Mouse (Mus musculus) kidney, adult 18-20 months (tissue): ENCODE data around the gene Oxgr1.
"Not testable (repeated sequence)": the region's sequence is repeated elsewhere in the genome, so short reads cannot be mapped to it uniquely, and the experiment has no call there.

Experiments
- DNase-seq: peaks from one replicate; pipeline ENCODE4 v3.0.0; 2021

Gene Oxgr1

DNA sequence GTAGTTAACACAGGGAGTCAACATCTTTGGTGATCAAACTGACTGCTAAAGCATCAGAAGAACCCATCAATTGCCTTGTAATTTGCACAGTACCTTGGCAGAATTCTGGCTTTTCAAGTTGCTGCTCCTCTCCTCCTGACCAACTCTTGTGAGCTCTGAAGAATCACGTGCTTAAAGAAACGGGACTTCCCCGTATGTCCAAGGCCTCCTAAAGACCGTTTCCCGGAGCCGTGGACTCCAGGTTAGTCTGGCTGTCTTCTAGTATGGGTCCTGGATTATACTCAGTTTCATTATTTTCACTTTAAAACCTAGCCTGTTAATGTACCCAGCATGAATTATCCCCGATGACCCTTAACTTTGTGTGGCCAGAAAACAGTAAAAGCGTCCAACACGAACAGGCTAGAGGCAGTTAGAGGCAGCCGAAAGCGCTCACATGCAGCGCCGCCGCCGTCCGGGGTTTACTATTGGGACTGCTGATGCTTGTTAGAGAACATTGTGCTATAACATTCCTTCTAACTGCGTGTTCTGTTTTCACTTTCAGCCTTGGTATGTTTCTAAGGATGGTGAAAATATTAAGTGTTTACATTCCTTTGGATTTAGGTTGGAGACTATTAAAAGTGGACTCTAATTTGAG, at the start of gene Oxgr1:
Gene Oxgr1 (minus strand): TSS at position 249 of the 634 bp plus-strand sequence.
- DNase-seq, result peak; percentile 57

DNA sequence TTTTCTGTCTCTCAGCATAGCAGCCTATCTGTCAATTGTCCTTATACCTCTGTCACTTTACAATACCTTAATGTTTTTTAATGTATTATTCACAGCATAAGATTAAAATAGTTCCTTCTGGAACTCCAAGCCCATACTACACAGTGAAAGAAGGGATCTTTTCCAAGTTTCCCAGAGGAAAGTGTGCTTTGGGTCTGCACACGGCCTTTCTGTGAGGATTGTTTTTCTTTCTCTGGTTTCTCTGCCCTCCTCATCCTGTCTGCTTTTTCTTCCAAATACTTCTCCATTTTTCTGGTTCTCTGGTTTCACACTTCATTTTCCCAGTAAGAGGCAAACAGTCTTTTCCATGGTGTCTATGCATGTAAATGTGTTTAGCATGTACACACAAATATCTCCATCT, 48.2 kb upstream of the Oxgr1 start:
- DNase-seq, result no peak

DNA sequence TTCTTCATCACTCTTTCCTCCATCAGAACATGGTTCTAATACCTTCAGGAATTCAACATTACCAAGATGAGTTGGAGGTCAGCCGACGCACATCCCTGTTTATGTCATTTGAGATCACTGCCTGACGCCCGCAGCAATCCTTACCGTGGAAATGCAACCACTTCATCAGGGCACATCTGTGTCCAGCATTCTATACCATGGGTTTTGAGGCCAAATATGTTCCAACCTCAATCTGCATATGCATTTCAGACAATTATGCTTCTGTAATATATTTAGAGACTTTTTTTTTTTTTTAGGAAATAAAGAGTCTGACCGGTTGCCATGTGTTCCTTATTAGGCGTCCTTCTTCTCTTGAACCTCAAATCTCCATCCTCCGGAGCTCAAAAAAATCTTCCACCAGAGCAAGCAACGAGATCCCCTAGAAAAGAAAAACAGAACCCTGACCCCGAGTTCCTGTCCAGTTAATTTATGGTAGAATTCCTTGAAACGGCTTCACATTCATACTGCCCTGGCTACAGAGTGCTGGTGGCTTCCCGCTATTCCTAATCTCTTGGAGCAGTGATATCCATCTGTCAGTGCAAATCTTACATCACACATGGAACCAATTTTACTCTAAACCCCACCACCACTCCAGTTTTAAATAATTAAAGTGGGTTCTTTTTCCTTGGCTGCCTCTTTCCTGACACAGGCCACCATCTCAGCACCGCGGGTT, 47.6 kb upstream of the Oxgr1 start:
- no peak for DNase-seq

DNA sequence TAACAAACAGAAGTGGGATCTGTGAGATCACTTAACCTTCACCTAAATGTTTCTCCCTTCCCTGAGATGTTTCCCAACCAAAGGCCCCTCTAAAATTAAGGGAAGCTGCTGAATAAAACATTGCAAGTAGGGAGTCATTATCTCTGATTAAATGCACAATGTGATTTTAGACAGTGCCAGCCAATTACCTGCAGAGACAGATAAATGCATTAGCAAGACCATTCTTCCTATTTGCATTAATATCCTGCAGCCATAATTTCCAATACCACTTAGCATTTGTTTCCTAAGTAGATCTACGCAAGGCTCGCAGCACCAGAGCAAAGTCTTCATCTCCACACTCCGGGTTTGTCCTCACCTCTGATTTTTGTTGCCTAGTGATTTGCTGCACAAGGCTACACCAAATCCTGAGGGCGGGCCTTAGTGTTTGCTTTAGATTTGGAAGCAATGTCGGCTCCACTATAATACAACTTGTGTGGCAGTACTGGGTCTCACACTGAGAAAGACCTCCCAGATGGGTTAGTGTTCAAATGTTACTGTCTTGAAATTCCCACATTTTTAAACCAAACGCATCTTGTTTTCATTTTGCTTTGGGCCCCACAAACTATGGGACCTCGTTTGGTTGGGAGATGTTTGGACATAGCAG, 46.9 kb upstream of the Oxgr1 start:
- no peak for DNase-seq

DNA sequence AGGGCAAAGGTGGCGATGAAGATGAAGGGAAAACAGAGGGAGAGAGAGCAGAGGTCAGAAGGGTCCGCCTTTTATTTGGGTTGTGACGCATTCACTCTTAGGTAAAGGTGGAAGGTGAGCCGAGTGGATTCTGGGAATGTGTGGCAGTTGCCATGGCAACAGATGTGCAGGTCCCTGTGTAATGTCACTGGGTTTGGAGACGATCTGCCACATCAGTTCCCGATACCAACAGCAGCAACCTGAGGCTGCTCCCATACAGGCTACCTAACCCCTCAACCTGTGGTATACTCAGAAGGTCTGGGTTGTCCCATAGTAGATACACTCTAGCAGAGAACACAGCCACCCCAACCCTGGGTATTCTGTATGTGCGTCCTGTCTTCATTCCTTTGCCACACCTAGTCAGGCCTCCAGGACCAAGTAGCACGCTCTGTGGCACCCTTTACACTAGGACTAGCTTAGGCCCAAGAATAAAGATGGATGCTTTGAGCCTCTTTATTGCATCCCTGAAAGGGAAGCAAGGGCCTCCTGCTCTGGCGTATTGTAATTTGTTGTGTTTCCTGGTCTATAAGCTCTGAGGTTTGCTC, 41.9 kb upstream of the Oxgr1 start:
- no peak for DNase-seq

DNA sequence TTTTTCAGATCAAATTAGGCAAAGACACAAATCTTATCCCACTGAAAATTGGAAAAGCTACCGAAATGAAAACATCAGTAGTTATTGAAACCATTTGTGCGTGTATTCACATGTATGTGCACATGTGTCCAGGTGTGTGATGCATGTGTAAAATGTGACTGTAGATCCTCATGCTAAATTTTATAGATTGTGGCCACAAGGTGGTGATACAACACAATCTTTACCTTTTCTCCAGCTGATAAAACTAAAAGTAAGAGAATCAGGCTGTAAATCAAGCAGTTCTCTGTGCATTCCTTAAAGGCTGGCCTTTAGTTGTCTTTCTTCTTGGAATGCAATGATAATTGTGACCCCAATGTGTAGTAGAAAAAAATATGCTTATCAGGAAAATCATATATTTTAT, 34.0 kb upstream of the Oxgr1 start:
- no peak for DNase-seq

DNA sequence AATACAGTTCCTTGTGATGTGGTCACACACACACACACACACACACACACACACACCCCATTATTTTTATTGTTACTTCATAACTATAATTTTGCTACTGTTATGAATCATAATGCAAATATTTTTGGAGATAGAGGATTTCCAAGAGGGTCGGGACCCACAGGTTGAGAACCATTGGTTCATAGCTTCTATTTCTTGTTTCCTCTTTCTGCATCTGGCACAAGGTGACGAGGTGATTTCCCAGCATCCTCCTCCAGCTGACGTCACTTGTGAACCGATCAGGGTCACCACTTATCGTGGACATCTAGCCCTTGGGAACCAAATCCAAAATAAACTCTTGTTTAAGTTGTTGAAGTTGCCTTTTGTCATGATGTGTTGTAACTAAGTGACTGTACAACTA, 33.5 kb upstream of the Oxgr1 start:
- no peak for DNase-seq

DNA sequence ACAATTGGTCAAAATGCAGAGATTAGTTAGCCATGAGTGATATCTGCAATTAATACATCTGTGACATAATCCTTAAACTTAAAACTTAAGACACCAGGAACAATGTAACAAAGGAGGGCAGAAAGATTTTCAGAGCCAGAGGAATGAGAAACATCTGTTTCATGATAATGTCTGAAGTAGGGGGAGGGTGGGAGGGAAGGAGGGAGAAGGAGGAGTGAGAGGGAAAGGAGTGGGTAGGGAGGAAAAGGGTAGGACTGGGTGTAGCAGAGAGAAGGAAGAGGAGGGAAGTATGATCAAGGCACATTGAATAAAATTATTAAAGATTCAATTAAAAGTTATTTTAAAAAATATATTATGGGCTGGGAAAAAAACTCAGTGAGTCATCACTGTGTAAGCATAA, 32.0 kb upstream of the Oxgr1 start:
- DNase-seq, result no peak

DNA sequence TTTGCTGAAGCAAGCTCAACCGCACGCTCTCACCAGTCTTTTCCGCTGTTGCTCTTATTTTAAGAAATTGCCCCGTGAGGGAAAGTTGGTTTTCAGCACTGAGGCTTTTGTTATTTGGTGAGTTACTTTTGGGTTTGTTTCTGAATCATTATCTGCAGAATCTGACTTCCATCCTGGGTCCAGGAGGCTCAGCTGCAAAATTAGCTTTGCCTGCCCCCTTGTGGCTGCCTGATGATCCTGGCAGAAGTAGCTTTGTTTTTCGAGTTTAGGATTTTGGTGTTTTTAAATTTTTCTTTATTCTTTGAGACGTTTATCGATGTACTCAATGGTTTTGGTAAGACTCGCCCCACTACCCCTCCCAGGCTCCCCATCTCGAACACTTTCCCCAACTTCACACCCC, 18.9 kb upstream of the Oxgr1 start:
- DNase-seq, result peak; percentile 61

DNA sequence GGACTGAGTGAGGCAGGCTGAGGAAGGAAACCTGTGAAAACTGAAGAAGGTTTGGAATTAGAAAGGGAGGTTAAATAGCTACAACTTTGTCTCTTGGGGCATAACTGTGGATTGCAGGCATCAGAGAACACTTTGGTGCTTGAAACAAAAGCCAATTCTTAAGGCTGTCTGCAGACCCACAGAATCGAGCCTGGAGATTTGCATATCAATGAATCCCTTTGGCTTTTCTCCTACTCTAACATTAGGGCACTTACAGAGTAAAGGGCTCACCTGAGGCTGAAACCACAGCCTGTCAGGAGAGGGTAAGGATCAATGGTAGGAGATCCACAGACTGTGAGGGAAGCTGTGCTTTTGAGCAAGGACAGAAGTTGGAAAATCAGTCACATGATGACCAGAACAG, 8.8 kb downstream of the Oxgr1 start:
- DNase-seq, result no peak

DNA sequence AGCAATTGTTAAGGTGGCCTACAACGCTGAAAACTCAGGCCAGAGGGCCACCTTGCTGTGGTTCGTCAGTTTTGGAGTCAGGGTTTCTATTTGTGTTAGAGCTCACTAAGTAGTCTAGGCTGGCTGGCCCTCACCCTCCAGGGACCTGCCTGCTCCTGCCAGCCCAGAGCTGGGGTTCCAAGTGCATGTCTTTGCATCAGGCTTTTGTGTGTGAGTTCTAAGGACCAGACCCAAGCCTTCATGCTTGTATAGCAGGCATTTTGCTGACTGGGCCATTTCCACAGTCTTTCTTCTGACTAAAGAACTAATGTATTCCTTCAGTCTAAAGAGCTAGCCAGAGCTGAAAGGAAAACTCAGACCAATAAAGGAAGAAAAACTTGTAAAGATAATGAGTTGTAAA, 22.3 kb downstream of the Oxgr1 start:
- DNase-seq, result no peak

DNA sequence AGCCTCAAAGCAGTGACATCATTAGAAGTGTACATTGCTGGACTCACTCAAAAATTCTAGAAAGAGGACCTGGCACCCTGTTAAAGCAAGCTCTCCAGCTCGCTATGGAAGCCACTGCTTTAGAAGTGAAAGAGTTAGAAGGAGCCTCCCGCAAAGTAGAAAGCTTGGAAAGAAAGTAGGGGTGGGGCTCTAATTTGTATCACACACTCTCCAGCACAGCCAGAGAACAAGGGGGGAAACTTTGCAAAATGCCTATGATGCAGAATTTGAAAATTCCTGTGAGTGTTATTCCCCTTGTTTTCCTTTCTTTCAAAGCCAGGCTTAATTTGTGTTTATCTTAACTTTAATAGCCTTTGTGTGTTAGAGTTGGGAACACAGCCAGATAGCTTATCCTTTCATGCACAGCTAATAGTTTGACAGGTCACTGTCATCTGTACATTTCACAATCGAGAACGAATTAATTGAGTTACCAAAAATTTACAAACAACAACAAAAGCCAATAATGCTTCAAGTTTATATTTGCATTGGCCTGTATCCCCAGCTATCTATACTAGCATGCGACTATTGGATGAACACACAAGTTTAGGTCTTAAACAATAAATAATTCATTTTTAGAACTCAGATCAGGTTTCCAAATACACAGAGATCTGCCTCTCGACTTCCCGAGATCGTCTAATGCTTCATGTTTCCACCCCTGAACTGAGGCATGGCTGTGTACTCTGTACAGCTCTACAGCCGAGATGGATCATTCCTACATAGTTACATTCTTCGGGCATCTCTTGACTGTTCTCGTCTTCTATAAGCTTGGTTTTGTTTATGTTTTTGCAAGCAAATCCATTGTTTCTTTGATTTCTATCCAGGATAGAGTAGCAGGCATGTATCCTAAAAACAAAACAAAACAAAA, 32.0 kb downstream of the Oxgr1 start:
- no peak for DNase-seq

DNA sequence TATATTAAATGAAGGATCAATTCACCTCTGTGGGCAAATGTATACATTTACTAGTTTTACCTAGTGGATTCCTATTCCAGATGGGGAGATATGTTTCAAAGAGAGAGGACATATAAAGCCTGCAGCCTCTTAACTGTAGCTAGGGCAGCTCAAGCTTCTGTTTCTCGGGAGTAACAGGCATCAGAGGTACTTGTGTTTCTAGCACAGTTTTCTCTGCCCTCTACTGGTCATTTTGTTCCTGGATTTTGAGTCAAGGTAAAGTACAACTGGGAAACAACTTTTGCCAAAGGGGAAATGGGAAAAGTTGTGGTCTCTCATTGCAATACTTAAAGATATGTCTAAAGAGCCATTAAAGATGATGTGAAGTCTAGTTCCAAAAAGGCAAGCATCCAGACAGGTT, 37.1 kb downstream of the Oxgr1 start:
- DNase-seq, result no peak

DNA sequence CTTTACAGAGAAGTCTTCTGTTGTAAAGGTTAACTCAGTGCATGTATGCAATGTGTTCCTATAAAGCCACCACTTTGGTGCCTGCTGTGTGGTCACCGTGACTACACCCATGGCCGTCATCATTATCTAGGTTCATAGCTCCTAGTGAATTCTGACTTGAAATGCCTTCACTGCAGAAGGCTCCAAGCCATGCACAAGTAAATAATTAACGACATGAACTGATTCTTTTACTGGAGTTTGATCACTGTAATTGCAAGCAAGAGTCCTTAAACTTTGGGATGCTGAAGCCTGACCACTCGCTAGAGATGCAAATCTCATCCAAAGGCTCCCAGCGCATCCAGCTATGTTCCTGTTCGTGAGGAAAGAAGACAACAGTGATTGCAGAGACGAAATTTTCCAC, 38.6 kb downstream of the Oxgr1 start:
- no peak for DNase-seq

DNA sequence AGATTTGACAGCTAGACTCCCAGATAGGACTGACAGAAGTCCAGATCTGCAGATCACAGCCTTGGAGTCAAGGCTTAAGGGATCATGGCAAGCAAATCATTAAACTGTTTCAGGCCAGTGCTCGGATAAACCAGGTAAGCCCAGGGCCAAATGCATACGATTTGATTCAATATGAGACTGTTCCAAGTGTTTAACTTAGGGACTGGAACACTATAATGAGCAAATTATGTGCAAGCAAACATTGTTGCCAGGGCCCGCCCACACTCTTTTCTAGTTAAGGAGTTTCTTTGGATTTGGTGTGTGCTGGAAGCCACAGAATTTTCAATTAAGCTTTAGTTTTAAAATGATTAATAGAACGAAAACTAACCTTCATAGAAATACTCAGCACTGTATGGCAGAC, 39.6 kb downstream of the Oxgr1 start:
- peak; percentile 55 for DNase-seq

DNA sequence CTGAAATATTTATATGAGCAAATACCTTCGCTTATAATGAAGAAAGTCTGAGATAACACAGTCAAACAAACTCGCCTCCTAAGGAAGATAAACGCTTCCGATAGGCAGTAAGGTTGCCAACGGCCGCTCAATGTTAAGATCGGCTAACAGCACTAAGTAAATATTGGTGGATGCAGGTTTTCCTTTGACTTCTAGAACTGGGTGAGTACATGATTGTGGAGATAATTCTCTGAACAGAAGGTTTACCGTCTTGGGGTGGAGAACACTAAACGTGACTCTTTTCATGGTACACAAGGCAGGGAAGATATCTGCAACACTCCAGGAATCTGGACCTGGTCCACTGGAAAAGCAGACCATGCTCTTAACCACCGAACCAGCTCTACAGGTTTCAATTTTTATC, 52.6 kb downstream of the Oxgr1 start:
- DNase-seq, result no peak

DNA sequence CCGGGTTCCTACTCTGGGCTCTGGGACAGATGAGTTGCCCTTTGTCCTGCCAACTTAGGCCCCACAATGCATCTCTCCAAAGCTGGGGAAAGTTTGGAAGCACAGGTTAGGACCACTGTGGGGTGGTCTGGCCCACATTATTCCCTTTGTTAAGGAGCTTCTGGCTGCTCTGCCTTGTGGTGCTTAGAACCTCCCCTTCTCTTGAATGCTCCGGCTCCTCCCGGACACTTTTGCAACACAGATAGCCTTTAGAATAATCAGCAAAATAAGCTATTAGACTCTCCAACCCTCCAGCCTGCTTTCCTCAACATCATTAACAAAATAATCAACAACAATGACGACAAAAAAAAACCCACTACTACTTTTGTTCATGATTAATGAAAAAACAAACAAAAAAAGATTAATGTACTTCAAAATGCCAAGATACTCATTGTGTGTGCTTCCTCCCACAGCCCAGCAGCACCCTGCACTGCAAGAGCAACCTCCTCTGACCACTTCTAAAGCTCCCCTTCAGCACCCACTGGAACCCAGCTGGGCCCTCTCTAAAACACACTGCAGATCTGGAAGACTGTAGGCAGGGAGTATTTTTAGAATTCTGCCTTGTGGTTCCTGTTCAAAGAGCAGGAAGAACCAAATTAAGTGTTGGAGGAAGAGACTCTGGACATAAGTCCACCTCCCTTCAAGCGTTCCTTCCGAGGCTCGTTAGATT, 53.1 kb downstream of the Oxgr1 start:
- no peak for DNase-seq

DNA sequence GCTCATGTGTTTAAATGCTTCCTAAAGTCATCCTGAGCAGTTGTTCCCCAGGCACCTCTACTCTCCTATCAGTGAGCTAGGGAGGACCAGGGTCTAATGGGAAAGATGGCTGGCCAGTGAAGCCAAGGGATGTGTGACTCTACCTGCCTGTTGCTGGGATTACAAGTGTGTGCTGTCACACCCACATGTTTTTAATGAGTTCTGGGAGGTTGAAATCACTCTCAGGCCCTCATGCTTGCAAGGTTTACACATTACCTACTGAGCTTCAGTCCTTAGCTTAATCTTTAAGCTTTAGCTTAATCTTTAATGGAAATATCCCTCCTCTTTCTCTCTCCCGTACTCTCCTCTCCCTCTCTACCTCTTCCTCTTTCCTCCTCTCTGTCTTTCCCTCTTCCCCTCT, 55.0 kb downstream of the Oxgr1 start:
- DNase-seq, result peak; percentile 32

DNA sequence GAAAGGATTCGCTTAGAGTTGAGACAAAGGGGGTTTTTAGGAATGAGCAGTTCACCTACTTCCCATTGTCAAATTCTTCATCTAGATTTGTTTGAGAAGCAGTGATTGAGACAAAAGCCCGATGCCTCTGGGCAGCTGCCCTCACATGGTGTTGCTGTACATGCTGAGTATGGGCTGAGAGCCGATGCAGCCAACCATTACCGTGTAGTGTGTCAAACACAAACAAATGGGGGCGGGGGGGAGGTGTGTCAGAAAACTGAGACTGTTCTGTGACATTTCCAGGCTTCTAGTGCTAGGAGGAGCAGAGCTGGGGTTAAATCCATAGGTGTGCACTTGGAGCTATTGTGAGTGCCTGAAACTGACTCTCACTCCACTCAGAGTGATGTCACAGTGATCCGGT, 55.5 kb downstream of the Oxgr1 start:
- no peak for DNase-seq

DNA sequence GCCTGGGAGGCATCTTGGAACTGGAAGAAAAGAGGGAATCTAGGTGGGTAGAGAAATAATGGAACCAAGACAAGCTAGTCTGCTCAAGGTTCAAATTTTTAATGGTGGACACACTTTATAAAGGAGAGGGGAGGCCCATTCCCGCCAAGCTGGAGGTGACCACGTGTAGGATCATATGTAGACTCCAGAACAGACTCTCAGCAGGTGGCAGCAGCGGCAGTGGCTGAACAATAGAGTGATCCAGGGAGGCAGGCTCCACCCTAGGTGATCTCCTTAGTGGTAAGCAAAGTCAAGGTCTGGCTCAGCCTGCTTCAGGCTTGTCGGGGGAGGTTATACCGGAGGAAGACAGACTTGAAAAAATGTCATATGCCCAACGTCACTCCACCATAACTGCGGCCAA, 55.9 kb downstream of the Oxgr1 start:
- DNase-seq, result not testable (repeated sequence)

DNA sequence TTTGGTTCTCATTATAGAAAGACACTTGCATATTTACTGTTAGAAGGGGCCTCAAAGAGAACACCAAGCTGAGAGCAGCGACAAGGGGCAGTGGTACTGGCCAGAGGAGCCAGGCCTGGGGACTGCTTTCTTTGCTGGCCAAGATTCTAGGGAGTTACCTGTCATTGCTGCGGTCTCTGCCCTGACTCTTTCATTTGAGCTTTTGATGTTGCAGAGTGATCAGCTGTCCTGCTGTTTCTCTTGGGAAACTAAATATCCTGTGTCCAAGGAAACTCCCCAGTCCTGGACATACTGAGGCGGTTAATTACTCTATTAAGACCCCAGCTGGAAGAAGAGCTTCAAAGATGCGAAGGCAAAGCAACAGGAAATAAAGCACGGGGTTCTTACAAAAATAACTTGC, 60.9 kb downstream of the Oxgr1 start:
- DNase-seq, result no peak

DNA sequence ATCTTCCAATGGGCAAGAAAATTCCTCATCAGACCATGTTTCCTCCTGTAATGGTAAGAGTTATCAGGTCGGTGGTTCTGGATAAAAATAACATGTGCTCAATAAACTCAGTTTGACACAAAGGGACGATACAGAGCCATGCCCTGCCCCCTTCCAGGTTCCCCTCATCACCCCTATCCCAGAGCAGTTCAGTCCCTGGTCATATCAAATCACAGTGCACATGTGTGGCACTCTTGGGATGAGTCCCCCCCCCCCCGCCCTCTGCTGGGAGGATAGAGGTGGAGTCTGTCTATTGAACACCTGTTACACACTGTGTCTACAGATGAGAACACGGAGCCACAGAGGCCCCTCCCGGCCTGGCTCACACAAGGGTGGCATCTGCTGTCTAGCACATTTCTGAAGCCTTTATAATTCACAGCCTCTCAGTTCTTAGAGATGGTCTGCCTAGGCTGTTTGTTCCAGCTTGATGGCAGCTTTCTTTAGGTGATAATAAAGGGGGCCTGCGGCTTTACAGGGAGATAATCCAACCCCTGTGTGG, 61.5 kb downstream of the Oxgr1 start:
- no peak for DNase-seq
